Mouse (Mus musculus) liver, embryonic 16.5 days (tissue): ENCODE results near the gene Myo6. TPM values are rescaled to one million over a fixed set of nuclear protein-coding genes. Genes with fewer than 3 reads are reported as not detected.

Experiments used
- ATAC-seq: fragments of 200-750 bp; cut with Nextera tagmentation; 2 replicates; pipeline ENCODE4 v1.8.0; 2017; ENCODE audit warnings: low read depth, mild to moderate bottlenecking, moderate number of reproducible peaks, moderate library complexity
- H3K27ac ChIP-seq: fragments of 300-500 bp; sonication (generic); 2 replicates; pipeline ENCODE4 v1.5.1; 2014; ENCODE audit warnings: mild to moderate bottlenecking, low read length
- H3K27me3 ChIP-seq: fragments of 300-500 bp; sonication (generic); 2 replicates; pipeline ENCODE4 v1.6.1; 2014; ENCODE audit warnings: low read depth, low read length, mixed read lengths; ENCODE audit not compliant: control insufficient read depth, insufficient read depth
- H3K36me3 ChIP-seq: fragments of 300-500 bp; sonication (generic); 2 replicates; pipeline ENCODE4 v1.6.1; 2014; ENCODE audit warnings: mild to moderate bottlenecking; ENCODE audit not compliant: control insufficient read depth, insufficient read depth
- H3K4me1 ChIP-seq: fragments of 300-500 bp; sonication (generic); 2 replicates; pipeline ENCODE4 v1.6.1; 2014; ENCODE audit warnings: low read depth, low read length, mixed read lengths; ENCODE audit not compliant: control insufficient read depth
- H3K4me2 ChIP-seq: fragments of 300-500 bp; sonication (generic); 2 replicates; pipeline ENCODE4 v1.6.1; 2014; ENCODE audit warnings: low read depth, low read length, mixed read lengths
- H3K4me3 ChIP-seq: fragments of 300-500 bp; sonication (generic); 2 replicates; pipeline ENCODE4 v1.5.1; 2014; ENCODE audit warnings: low read depth, mild to moderate bottlenecking, low read length
- H3K9ac ChIP-seq: fragments of 300-500 bp; sonication (generic); 2 replicates; pipeline ENCODE4 v1.6.1; 2014; ENCODE audit warnings: low read depth, low read length
- H3K9me3 ChIP-seq: fragments of 300-500 bp; sonication (generic); replicated peaks from 2 replicates; pipeline ENCODE4 v1.6.1; 2016; ENCODE audit warnings: low read length; ENCODE audit not compliant: control insufficient read depth
- WGBS: fragments of 180-500 bp; shearing (Covaris S2); extraction: QIAGEN DNeasy Blood & Tissue Kit; methylation state at CpG from one replicate; pipeline ENCODE4 v1.1.7; 2014; ENCODE audit not compliant: insufficient replicate concordance; 5-methylcytosine and 5-hydroxymethylcytosine counted together
- polyA plus RNA-seq: library from polyadenylated mRNA; unstranded; fragments of >200 nt; fragmentation: Nextera tagmentation; extraction: Ambion mirVana; gene quantifications from 2 replicates; pipeline ENCODE4 v1.2.1, GENCODE M21; 2015

Gene Myo6
- polyA plus RNA-seq, 1 experiment from 2014 or later = 3.9 TPM

- Histone ChIP-seq H3K9ac (no peak overlapping the region), H3K4me2 (no peak overlapping the region), H3K4me3 (no peak overlapping the region), H3K27ac (no peak overlapping the region), H3K4me1 (0 out of 2 replicates have a peak, but pooled peaks cover 3% of the 10 kb centered on the region), H3K27me3 (no peaks in the 10 kb centered on the region), H3K9me3 (no peaks in the 10 kb centered on the region), H3K36me3 (no peaks in the 10 kb centered on the region)
- WGBS = 74% methylated on average over 12 of the region's 12 CpGs
- peak; percentile 76 for ATAC-seq
These were observed 45.3 kb downstream of the Myo6 start for GRCm38 (mm10) chr9:80210096-80210495.

GRCm38 (mm10) chr9:80213428-80213827 lies 48.6 kb downstream of the Myo6 start:
- 46% methylated on average over 2 of the region's 2 CpGs for WGBS
- H3K27ac ChIP-seq = no peak overlapping the region
- no peaks in the 10 kb centered on the region for H3K27me3 ChIP-seq
- no peak overlapping the region for H3K4me3 ChIP-seq
- H3K9me3 ChIP-seq = no peaks in the 10 kb centered on the region
- H3K4me1 ChIP-seq = 0 out of 2 replicates have a peak, but pooled peaks cover 3% of the 10 kb centered on the region
- no peak overlapping the region for H3K4me2 ChIP-seq
- ATAC-seq = no peak
- no peaks in the 10 kb centered on the region for H3K36me3 ChIP-seq
- no peak overlapping the region for H3K9ac ChIP-seq

GRCm38 (mm10) chr9:80215502-80215901 lies 50.7 kb downstream of the Myo6 start:
- H3K27ac ChIP-seq = no peak overlapping the region
- no peaks in the 10 kb centered on the region for H3K4me1 ChIP-seq
- H3K4me3 ChIP-seq = no peak overlapping the region
- H3K36me3 ChIP-seq = no peaks in the 10 kb centered on the region
- no peak overlapping the region for H3K4me2 ChIP-seq
- no peaks in the 10 kb centered on the region for H3K9me3 ChIP-seq
- H3K9ac ChIP-seq = no peak overlapping the region
- H3K27me3 ChIP-seq = no peaks in the 10 kb centered on the region
- 63% methylated on average over 5 of the region's 5 CpGs for whole genome bisulfite sequencing
- no peak for ATAC-seq

- H3K4me3 ChIP-seq = no peak overlapping the region
- WGBS = 74% methylated on average over 16 of the region's 16 CpGs
These were observed 52.1 kb downstream of the Myo6 start for GRCm38 (mm10) chr9:80216786-80217501.

GRCm38 (mm10) chr9:80218718-80219117 lies 53.9 kb downstream of the Myo6 start:
- Histone ChIP-seq H3K4me2 (no peak overlapping the region), H3K27me3 (no peaks in the 10 kb centered on the region), H3K4me1 (no peaks in the 10 kb centered on the region), H3K9ac (no peak overlapping the region), H3K4me3 (no peak overlapping the region), H3K36me3 (no peaks in the 10 kb centered on the region), H3K27ac (no peak overlapping the region), H3K9me3 (no peaks in the 10 kb centered on the region)
- ATAC-seq = no peak
- 73% methylated on average over 6 of the region's 6 CpGs for WGBS

More at GRCm38 (mm10) chr9:80216786-80217501, 52.1 kb downstream of the Myo6 start:
- H3K4me1 ChIP-seq = no peaks in the 10 kb centered on the region
- H3K36me3 ChIP-seq = no peaks in the 10 kb centered on the region
- H3K27me3 ChIP-seq = no peaks in the 10 kb centered on the region
- no peak overlapping the region for H3K27ac ChIP-seq
- no peak for ATAC-seq
- no peak overlapping the region for H3K4me2 ChIP-seq
- no peaks in the 10 kb centered on the region for H3K9me3 ChIP-seq
- H3K9ac ChIP-seq = no peak overlapping the region

GRCm38 (mm10) chr9:80223989-80224635 lies 59.3 kb downstream of the Myo6 start:
- ATAC-seq = no peak
- Histone ChIP-seq H3K4me2 (no peak overlapping the region), H3K9me3 (no peaks in the 10 kb centered on the region), H3K36me3 (no peaks in the 10 kb centered on the region), H3K4me3 (no peak overlapping the region), H3K9ac (no peak overlapping the region), H3K27ac (no peak overlapping the region), H3K4me1 (no peaks in the 10 kb centered on the region), H3K27me3 (no peaks in the 10 kb centered on the region)
- WGBS = 61% methylated on average over 11 of the region's 11 CpGs

- no peaks in the 10 kb centered on the region for H3K4me1 ChIP-seq
- WGBS = 70% methylated on average over 5 of the region's 5 CpGs
- no peaks in the 10 kb centered on the region for H3K9me3 ChIP-seq
- H3K36me3 ChIP-seq = no peaks in the 10 kb centered on the region
- no peak overlapping the region for H3K4me2 ChIP-seq
- no peak overlapping the region for H3K9ac ChIP-seq
- no peak overlapping the region for H3K27ac ChIP-seq
- no peak overlapping the region for H3K4me3 ChIP-seq
- H3K27me3 ChIP-seq = no peaks in the 10 kb centered on the region
- no peak for ATAC-seq
These were observed 61.9 kb downstream of the Myo6 start for GRCm38 (mm10) chr9:80226579-80227325.

GRCm38 (mm10) chr9:80233831-80234455 lies 69.1 kb downstream of the Myo6 start:
- Histone ChIP-seq H3K9ac (no peak overlapping the region), H3K36me3 (no peaks in the 10 kb centered on the region), H3K9me3 (no peaks in the 10 kb centered on the region), H3K27me3 (no peaks in the 10 kb centered on the region), H3K4me1 (no peaks in the 10 kb centered on the region), H3K4me2 (no peak overlapping the region), H3K4me3 (no peak overlapping the region), H3K27ac (no peak overlapping the region)
- no peak for ATAC-seq
- WGBS = 71% methylated on average over 4 of the region's 4 CpGs
